Mouse (Mus musculus) liver, postnatal 0 days (tissue): ENCODE measurements at regions not wholly inside any gene's neighbourhood (a gene's known extent, or its start where the extent isn't known, plus 50 kb on each side); places are given as distances from the start of the nearest gene placed in this dataset.

ENCODE experiments used
- CTCF ChIP-seq: sonication (generic); IDR thresholded peaks from 2 replicates; pipeline ENCODE4 v1.5.1; 2016; ENCODE audit warnings: antibody characterized with exemption, low read depth
- EP300 ChIP-seq: IDR thresholded peaks from 2 replicates; pipeline ENCODE4 v1.6.1; 2016; ENCODE audit warnings: antibody characterized with exemption, low read depth, mild to moderate bottlenecking

DNA sequence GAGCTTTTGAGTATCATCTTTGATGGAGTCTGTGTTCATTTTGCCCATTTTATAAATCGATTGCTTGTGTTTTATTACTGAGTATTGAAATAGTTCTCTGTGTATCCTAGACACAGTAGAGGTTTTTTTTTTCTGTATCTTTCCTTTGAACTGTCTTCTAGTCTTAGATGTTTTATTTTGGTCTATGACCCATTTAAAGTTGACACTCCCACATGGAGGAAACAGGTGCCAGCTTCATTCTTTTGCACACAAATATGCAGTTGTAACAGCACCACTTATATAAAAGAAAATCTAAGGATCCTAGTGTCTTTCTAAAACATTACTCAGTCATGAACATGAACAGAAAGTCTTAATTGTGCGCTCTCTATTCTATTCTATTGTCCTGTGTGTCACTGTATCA is 230.2 kb upstream of the Nsun2 start:
- TF ChIP-seq CTCF: no peak
- no peak for TF ChIP-seq EP300
